Mouse (Mus musculus): ENCODE data around the gene BC004004.

The BC004004 gene

DNA sequence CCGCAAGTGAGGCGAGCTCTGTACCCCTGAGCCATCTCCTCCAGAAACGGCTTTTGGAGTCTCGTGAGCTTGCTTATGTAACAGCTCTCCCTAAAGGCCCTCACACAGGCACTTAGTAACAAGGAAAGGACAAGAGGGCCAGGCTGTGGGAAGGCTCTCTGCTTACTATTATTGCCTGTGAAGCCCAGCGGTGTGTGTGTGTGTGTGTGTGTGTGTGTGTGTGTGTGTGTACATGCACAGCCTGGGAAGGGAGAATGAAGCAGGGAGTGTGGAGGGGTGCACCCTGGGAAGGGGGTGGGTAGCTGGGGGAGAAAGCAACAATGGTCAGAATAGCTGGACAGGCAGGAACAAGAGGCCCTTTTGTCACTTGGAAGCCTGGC lies 86.9 kb downstream of the BC004004 start:
- peak; percentile 36 for DNase-seq

DNA sequence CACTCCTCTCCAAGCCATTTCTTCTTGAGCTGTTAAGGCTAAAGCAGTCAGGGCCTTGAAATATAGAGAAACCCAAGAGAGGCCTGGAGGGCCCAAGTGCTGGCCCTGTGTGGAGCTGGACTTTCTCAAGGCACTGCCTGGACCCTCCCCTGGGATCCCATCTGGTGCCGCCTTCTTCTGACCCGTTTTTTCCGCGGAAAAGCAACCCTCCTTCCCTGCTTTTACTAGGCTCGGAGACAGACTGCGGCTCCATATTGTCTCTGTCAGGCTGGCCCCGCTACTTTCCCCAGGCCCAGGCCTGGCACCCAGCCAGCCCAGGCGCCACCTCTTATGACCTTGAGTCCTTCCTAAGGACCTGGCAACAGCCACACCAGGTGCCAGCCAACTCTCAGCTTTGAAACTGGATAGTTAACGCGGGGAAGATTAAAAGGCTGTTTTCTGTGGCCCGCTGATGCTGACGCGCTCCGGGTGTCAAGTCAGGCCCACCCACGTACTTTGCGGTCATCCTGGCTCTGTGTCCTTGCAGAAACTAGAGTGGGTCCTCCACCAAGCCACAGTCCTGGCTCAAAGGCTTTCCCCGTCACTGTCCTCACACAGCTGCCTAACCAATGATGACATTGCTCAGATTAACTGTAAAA lies 87.4 kb downstream of the BC004004 start:
- peak; percentile 86 for DNase-seq

DNA sequence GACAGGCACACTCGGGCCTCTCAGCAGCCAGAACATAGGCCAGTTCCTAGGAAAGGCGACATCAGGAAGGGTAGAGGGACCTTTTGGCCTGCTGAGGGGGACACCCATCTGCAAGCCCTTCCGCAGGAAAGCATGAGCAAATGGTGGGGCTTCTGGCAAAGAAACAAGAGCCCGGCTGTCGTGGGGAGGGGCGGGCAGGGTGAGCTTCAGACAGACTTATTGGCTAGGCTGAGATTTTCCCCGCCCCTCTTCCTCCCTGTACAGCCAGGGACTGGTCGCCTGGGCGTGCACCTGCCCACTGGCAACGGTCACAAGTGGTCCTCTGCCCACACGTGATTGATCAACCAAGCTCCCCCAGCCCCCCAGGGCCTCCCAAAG lies 87.9 kb downstream of the BC004004 start:
- peak; percentile 91 for DNase-seq

DNA sequence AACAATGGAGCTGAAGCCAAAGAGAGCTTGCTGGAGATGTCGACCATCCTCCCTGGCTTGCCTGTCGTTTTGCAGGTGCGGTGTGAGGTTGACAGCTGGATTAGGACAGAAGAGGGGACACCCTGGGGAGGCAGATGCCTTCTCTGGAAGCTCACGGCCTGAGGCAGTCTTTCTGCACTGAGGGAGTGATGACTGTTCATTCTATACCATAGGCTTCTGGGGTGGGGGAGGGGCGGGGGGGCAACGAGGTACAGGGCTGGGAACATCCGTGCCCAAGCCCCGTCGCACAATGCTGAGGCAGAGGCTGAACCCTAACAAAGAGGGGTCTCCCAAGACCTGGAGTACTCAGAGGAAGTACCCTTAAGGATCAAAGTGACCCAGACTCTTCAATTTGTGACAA lies 88.3 kb downstream of the BC004004 start:
- no peak for DNase-seq

GRCm38 (mm10) chr17:29358928-29359327 lies 90.3 kb downstream of the BC004004 start:
- DNase-seq, result no peak

DNA sequence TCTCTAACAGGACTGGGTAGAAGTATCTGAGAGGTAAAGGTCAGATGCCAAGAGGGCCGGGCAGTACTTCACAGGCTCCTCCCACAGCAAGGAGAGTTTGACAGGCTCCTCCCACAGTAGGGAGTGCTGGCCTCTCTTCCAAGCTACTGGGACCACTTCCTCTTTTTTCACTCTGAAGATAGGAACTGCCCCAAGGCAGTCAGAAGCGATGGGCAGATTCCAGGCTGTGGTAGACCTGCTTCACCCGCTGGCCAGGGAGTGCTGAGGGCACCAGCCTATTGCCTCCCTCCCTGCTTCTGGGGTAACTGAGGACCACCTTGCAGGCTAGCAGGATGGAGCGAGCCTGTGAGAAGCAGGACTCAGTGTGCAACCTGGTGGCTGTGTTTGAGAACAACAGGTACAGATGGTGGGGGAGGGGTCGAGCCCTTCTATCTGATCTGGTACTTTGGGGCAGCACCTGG lies 92.2 kb downstream of the BC004004 start, which contains the start of gene Fgd2:
TSS of gene Fgd2 (plus strand) at position 154 of the 461 bp plus-strand sequence.
- DNase-seq, result peak; percentile 37

DNA sequence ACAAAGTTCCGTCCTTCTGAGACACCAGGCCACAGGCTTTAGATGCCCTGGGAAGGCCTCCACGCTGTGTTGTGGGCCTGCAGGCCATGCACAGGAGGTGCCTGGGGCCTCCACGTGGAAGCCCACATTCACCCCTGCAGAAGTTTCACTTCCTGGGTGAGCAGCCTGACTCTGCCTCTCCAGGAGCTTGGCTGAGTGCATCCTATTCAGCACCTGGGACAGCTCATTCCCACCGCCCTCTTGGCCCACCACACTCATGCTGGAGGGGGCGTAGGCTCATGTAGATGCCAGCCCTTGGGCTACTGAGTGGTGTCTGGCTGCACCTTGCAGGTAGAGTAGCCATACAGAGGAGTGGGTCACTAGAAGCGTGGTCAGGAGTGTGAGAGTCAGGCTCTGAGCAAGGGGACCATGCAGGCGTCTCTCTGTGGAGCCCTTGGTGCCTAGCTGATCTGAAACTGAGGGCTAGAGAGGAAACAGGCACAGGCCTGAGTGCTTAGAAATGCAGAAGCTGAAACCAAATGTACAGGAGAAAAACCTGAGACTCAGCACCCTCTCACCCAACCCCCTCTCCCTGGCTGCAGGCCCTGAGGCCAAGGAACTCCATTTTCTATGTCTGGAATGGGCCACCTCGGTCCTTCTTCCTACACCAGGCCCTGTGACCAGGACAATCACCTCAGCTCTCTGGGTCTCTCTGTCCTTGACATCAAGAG lies 93.5 kb downstream of the BC004004 start:
- DNase-seq, result no peak

DNA sequence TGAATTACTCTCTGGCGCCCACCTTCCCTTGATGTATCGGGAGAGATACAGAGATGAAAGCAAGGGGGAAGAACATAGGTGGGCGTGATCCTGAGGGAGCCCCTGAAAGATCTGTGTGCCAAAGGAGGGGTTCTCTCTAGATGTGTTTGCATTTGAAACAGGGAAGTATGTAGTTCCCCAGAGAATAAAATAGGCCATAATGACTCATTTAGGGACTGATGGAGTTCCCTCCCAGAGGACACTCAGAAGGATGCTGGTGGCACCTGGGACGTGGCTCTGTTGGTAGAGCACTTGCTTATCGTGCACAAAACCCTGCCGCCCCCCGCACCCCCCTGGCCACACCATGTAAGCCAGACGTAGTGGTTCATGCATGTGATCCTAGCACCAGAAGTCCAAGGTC lies 94.5 kb downstream of the BC004004 start:
- no peak for DNase-seq
